Mouse (Mus musculus): Measurements from ENCODE around the gene Slc11a1.

Slc11a1 gene

DNA sequence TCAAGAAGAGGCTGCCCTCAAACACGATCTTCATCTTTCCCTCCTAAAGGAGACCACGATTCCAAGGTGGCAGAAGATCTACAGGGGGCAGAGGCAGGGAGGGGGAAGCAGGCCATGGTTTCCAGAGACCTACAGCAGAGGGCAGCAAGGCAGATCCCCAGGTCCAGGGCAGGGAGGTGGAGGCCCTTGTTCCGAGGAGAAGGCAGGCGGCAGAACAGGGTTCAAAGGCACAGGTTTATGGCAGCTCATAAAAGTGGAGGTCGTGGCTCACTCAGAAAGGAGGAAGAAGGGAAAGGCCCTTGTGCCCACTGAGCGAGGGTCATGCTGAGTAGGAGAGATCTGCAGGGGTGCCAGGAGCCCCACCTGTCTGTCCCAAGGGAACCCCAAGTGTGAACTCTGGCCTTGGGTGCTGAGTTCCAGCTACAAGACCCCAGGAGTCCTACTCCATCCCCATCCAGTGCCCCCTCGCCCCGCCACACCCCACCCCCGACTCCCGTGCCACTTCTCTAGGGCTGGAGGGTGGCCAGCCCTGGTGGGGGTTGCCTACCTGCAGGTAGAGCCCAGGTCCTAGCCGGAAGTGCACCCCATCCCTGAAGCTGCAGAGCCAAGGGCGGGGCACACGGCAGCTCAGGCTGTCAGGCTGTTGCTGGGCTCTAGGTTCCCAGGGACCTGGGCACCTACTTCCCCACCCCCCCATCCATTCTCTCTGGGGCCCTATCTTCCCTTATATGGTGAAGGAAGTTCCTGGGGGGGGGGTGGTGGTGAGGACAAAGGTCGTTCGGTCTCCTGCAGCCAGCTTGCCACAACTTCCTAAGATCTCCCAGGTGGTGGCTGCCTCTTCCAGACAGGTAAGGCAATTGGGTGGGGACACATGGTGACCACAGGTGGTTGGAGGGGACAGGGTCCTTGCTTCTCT is 33.9 kb downstream of the Slc11a1 start, which contains the start of gene Vil1:
TSS of gene Vil1 (plus strand) at position 788 of the 916 bp plus-strand sequence.
- in situ Hi-C loops (cut with MboI), result no loop called here

DNA sequence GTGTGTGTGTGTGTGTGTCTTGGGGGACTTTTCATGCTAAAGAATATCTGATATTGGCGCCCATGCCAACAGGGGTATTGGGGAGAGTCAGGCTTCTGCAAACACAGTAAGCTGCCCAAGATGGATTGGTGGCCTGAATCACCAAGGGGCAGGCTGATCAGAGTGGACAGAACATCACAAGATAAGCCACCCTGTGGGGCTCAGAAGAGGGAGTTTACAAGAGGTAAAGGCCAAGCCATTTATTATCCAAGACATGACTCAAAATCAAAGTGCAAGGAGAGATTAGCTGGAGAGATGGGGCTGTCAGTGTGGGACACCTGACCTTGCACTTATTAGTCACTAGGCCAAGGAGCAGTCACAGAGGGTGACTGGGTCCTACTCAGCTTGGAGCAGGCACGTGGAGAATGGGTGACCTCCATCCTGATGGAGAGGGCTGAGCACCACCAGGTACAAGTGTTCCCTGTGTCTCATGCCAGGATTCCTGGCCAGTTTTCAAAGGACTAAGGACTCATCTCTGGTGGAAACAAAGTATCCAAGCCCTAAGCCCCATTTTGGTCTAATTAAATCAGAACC is 36.8 kb downstream of the Slc11a1 start:
- in situ Hi-C loops (cut with MboI), result no loop called here

DNA sequence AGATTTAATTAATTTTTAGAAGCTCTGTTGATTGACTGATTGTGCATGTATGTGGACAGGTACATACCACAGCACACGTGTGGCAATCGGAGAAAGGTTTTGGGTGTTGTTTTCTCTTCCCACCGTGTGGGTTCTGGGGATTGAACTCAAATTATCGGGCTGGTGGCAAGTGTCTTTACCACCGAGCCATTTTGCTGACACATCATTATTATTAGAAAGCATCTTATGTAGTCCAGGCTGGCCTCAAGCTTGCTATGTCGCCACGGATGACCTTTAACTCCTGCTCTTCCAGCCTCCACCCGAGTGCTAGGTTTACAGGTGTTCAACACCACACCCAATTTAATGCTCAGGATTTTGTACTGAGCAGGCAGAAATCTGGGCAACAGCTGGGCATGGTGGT is 37.7 kb downstream of the Slc11a1 start:
- in situ Hi-C loops (cut with MboI), result no loop called here

DNA sequence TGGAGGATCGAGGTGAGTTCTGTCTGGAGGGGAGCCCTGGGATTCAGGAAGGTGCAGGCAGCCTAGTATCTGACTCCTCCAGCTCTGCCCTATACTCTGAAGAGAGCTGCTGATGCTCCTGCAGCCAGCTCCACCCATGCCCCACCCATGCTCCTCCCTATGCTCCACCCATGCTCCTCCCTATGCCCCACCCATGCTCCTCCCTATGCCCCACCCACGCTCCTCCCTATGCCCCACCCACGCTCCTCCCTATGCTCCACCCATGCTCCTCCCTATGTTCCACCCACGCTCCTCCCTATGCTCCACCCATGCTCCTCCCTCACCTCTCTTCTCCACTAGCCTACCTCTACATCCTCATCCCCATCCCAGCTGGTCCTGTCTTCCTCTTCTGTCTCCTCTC is 40.1 kb downstream of the Slc11a1 start:
- in situ Hi-C loops (cut with MboI), result no loop called here

DNA sequence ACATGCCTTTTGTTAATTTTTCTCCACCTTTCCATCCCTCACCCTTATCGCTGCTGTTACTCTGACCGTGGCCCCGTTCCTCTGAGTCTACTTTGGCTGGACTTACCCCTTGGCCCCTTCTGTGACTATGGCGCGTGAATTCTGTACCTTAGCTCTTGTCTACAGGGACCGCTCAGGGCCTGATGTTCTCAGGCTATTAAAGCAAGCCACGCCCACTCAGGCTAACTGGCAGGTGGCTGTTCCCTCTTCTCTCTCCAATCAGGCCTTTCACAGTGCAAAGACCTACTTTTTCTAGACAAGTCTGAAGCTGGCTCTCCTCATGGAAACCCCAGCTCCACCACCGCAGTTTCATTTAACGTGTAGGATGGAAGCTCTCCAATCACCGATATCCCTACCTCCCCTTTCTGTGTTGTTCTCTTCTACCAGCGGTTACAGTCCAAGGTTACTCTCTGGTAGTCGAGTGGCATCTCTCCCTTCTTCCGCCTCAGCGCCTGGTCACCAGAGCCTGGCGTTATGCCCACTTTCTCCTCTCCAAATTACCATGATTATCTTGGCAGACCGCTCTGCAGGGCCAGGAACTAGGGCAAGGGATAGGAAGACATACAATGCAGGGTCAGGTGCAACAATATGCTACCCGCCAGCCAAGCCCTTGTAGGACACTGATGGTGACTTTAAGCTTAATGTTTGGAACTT is 43.9 kb downstream of the Slc11a1 start:
- in situ Hi-C loops (cut with MboI), result no loop called here

DNA sequence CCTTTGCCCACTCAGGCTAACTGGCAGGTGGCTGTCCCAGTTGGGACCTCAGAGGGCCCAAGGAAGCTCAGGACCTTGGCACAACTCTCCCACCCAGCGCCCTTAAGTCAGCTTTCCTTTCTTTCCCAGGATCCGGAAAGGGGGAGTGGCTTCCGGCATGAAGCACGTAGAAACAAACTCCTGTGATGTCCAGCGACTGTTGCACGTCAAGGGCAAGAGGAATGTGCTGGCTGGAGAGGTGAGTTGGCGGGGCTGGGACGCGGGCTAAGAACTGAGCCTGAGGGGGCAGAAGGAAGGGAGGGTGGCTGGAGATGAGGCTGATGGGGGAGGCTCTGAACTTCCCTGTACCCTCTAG is 44.4 kb downstream of the Slc11a1 start:
- in situ Hi-C loops (cut with MboI), result no loop called here

DNA sequence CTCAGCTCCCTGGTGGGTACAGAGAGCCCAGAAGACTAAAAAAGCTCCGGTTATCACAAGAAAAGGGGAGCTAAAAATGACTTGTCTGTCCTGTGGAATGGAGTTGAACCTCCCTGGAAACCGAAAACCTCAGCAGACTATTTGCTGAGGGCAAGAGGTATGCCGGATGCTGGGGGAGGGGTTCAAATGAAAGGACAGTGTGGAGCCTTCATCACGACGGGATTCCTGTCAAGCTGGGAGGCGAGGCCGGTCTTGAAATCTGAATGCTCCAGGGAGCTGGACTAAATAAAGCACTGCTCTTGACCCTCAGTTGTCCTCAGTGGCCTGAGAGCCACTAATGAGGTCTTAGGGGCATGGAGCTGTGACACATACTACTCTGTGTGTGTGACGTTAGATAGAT is 48.2 kb downstream of the Slc11a1 start:
- in situ Hi-C loops (cut with MboI), result no loop called here

DNA sequence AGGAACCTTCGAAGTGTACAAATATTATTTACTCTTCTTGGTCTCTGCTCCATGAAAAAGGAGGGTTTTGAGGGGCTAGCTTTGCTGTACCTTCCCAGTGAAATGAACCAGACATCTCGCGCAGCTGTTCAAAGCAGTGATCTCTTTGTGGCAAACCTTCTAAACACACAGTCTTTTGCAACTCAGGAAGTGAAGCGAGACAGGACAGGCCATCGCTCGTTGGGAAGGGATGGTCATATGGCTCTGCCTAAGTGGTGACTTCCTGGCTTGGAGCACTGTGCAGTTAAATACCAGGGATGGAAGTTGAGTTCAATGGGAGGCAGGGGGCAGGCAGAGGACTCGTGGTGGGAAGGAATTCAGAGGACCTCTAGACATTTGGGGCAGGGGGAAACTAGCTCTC is 50.9 kb downstream of the Slc11a1 start:
- in situ Hi-C loops (cut with MboI), result no loop called here

DNA sequence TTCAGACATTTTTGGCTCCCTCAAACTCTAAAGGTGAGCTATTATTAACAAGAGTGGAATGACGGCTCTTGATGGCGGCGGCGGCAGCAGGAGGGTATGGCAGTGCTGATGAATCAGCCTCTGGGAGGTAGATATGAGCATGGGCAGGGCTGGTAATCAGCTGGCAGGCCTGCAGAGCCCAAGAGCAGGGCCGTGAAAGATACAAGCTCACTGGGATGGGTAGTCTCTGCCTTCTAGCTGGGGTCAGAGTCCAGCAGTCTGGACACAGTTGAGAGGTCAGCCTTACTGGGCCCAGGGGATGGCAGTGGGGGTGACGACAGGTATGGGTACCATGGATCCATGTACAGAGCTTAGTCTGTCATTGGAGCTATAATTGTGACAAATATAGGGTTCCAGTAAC is 58.2 kb downstream of the Slc11a1 start:
- in situ Hi-C loops (cut with MboI), result no loop called here

DNA sequence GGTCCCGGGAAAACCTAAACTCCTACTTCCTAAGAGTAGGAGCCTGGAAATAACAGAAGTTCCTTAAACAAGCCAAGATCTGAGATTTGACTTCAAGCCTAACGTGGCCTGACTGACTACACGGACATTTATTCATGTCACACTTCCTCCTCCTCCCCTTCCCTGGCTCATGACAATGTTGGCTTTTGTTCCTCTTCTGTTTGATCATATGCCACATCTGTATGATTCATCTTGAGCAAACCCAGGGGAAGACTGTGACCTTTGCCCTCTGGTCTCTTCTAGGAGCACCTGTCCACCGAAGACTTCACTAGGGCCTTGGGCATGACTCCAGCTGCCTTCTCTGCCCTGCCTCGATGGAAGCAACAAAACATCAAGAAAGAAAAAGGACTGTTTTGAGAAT is 59.6 kb downstream of the Slc11a1 start:
- in situ Hi-C loops (cut with MboI), result no loop called here

DNA sequence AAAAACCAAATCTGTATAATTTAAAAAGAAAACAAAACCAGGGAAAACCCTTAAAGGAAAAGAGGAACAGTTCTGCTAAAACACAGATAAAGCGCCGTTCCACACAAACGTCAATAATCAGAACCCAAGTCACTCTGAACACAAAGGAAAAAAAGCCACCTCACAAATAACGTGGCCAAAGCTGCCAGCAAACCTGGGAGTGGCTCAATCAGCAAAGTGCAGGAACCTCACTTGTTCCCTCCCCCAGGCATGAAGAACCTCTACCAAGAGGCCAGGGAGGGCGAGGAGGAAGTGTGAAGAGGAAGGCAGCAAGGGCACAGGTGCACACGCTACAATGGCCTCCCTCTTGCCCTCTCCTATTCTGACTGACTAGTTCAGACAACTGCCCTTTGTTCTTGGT is 60.6 kb downstream of the Slc11a1 start:
- in situ Hi-C loops (cut with MboI), result no loop called here

Measured in mature B cell (primary cell).